Mouse (Mus musculus) cerebellum, postnatal 14 days (tissue): ENCODE data around the gene Ms4a4b.
"Not testable (repeated sequence)": the region's sequence is repeated elsewhere in the genome, so short reads cannot be mapped to it uniquely, and the experiment has no call there.

ENCODE experiments used
- DNase-seq, 2 experiments: peaks; one replicate each; pipeline ENCODE4 v3.0.0; 2021; ENCODE audit warnings: mixed read lengths in 2 of 2

The Ms4a4b gene

GRCm38 (mm10) chr19:11491406-11492189 is 48.2 kb downstream of the Ms4a4b start:
- no peak for DNase-seq

- no peak for DNase-seq
Observed at GRCm38 (mm10) chr19:11492671-11493070, 49.3 kb downstream of the Ms4a4b start.

GRCm38 (mm10) chr19:11494519-11494918 is 51.2 kb downstream of the Ms4a4b start:
- DNase-seq = no peak

GRCm38 (mm10) chr19:11496361-11496760 is 53.0 kb downstream of the Ms4a4b start:
- no peak for DNase-seq

- not testable (repeated sequence) for DNase-seq
Observed at GRCm38 (mm10) chr19:11497300-11497699, 53.9 kb downstream of the Ms4a4b start.

GRCm38 (mm10) chr19:11500796-11501195 is 57.4 kb downstream of the Ms4a4b start:
- DNase-seq = no peak

- DNase-seq = no peak
Observed at GRCm38 (mm10) chr19:11501326-11501725, 58.0 kb downstream of the Ms4a4b start.

- no peak for DNase-seq
Observed at GRCm38 (mm10) chr19:11504857-11505256, 61.5 kb downstream of the Ms4a4b start.

- DNase-seq = no peak
Observed at GRCm38 (mm10) chr19:11513458-11513857, 70.1 kb downstream of the Ms4a4b start.

GRCm38 (mm10) chr19:11516246-11516645 is 72.9 kb downstream of the Ms4a4b start, which contains the start of gene Ms4a6b:
Gene Ms4a6b, plus strand, starts transcription at chr19:11516512.
- no peak for DNase-seq
